Mouse (Mus musculus): ENCODE data around the gene Pramel5.
"Not testable (repeated sequence)": the region's sequence is repeated elsewhere in the genome, so short reads cannot be mapped to it uniquely, and the experiment has no call there.

Pramel5 gene

GRCm38 (mm10) chr4:144280388-144280787, at the start of gene Pramel5:
Pramel5 (minus strand) TSS chr4:144280488.
- not testable (repeated sequence) for DNase-seq

DNA sequence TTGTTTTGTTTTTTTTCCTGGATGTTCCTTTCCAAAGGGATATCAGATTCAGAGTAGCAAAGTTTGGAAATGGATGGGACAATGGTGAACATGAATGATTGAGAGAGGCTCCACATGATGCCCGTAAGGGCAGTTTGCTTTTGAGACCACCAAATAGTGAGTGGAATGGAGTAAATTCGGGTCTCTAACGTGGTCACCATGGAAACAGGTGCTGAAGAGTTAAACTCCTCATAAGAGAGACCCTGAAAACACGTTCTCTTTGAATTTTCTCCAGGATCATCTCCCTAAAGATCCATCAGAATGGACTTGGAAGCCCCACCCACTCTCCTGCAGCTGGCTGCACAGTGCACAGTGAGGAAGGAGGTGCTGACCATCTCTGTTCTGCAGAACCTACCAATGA, 49.7 kb upstream of the Pramel5 start, which contains the start of gene Gm13128:
Gm13128 (plus strand) TSS at position 301 of the 400 bp plus-strand sequence.
- DNase-seq: not testable (repeated sequence)

DNA sequence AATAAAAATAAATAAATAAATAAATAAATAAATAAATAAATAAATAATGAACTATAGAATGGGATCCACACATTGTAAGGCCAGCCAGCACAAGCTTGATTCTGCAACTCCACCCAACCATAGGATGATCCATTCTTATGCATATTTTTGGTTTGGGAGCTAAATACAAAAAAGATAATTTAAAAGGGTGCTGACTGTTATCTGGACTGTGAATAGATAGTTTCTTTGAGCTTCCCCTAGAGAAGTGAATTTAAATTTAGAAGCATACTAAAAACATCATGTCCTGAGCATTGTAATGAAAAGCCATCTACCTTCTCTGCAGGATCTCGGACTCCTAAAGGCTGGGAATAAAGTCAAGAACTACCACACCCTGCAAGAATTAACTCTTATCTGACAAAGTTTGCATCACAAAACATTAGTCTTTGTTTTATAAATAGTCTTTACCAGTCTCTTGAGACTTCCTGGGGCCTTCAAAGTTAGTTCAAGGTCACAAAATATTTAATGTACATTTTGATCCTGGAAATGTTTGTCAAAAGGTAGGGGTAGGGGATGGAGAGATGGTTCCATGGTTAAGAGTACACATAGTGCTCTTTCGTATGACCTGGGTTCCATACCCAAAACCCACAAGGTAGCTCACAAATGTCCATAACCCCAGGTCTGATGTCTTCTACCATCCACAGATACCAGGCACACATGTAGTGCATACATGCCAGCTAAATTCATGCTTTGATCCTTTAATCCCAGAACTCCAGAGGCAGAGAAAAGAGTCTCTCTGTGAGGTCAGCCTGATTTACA, 32.6 kb upstream of the Pramel5 start:
- DNase-seq: not testable (repeated sequence)

DNA sequence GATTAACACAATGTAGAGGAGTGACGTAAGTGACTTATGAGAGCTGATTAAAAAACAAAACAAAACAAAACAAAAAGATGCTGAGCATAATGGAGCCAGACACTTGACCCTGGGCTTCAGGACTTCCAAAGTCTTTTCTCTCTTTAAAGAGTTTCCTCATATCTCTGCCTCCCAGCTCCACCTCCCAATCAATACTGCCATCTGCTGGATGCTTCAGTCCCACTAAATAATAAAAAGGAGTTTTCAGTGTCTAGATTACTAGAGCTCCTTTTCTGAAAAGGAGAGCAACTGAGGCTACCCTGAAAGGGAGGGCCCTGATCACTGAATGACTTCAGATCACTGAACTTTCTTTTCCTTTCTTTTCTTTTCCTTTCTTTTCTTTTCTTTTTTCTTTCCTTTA, 19.1 kb upstream of the Pramel5 start:
- not testable (repeated sequence) for DNase-seq

DNA sequence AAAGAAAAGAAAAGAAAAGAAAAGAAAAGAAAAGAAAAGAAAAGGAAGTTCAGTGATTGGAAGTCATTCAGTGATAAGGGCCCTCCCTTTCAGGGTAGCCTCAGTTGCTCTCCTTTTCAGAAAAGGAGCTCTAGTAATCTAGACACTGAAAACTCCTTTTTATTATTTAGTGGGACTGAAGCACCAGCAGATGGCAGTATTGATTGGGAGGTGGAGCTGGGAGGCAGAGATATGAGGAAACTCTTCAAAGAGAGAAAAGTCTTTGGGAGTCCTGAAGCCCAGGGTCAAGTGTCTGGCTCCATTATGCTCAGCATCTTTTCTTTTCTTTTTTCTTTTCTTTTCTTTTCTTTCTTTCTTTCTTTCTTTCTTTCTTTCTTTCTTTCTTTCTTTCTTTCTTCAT, 25.5 kb downstream of the Pramel5 start:
- DNase-seq: not testable (repeated sequence)

Data from cerebellum, adult 11 months (tissue).